Mouse (Mus musculus) heart, postnatal 4 days (tissue): Measurements from ENCODE around the gene Sod1. TPM values are rescaled to one million over a fixed set of nuclear protein-coding genes. Genes with fewer than 3 reads are reported as not detected.
"Not testable (repeated sequence)": the region's sequence is repeated elsewhere in the genome, so short reads cannot be mapped to it uniquely, and the experiment has no call there.

Experiments used
- DNase-seq: peaks from one replicate; pipeline ENCODE4 v3.0.0; 2021
- total RNA-seq, 2 experiments: library from RNA; stranded (reverse); gene quantifications; 2 replicates each; pipeline ENCODE4 v1.2.3; 2021

Gene Sod1
- total RNA-seq, 2 experiments from 2014 or later: 499 to 512 TPM

DNA sequence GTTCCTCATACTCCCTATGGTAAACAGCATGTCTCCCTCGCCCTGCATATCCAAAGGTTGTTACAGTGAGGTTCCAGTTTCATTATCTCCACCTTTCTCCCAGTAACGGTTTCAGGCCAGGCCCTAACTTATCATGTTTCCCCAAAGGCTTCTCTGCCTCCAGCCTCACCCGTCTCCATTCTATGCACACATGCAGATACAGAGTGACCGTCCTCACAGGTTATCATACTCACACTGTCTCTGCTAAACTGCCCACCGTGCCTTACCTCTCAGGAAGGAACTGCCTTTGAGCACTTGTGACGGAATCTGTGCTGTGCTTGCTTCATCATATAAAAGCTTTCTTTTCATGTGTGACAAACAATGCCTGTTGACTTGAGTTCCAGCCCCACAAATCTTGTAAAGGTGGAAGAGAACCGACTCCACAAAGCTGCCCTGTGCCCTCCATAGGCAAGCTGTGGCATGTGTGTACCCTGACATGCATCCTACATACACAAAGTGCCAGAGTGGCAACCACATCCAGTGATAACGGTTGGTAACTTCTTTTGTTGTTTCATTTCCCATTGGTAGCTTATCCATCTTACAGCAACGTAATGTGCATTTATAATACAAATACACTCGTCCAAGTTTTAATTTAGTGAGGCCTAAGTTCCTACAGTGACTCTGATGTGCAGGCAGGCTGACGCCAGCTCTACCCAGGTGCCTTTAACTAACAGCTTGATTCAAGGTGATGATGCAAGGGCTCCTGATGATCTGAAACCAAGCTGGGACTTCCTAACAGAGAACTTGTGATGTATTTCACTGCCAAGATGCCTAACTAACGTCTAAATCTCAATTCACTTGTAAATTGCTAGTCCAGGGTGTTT, 6.8 kb upstream of the Sod1 start:
- DNase-seq: no peak

DNA sequence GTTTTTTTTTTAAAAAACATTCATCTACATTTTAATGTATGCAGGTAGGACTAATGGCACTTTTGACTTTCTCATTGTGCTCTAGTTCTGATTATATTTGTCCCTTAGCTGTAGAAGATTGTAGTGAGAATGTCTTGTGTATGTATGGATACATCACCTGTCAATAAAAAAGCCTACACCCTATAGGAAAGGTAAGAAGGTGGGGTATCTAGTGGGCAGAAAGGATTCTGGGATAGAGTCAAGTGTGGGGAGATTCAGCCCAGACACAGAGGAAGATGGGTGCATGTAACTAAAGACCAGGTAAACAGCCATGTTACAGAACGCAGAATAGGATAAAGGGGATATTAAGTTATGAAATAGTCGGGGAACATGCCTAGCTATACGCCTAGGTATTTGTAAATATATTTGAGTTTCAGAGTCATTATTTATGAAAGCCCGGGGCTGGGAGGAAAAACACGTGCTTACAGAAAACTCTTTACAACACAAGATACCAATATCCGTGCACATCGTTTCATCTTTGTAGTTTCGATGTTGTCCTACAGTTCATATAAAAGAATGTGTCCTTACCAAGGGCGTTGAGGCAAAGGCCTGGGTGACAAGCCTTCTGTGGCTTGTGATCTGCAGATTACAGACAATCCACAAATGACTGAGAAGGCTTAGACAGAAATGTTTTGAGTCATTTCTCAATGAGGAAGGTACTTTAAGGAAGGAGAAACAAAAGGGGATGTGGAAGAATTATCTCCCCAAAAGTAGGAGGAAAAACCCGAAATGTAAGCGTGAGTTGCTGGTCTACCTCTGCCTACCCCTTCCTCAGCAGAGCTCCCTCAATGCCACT, 5.6 kb upstream of the Sod1 start:
- DNase-seq: no peak

DNA sequence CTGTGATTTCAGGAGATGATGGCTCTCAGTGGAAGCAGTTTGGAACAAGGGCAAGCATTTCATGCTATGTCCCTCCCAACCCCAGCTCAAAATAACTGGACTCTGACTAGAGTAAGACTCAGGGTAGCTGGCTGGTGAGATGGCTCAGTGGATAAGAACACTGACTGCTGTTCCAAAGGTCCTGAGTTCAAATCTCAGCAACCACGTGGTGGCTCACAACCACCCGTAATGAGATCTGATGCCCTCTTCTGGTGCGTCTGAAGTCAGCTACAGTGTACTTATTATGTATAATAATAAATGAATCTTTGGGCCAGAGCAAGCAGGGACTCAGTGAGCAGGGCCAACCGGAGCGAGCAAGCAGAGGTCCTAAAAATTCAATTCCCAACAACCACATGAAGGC, 4.7 kb upstream of the Sod1 start:
- DNase-seq: not testable (repeated sequence)

DNA sequence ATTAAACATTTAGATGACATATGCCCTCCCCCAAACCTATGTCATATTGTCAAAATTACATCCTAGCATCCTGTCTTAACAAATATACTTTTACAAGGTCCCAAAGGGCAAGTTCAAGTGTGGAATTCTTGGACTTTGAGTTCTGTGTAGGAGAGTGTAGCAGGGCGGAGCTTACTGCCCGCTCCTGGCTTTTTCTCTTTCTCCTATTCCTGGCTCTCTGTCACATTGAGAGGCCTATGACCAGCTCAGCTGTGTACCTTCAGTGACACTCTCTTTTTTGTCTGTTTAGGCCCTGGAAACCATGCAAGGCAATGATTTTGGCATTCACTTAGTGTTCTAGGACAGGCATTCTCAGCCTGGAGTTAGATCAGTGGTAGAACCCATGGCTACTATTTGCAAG, 4.1 kb upstream of the Sod1 start:
- no peak for DNase-seq

DNA sequence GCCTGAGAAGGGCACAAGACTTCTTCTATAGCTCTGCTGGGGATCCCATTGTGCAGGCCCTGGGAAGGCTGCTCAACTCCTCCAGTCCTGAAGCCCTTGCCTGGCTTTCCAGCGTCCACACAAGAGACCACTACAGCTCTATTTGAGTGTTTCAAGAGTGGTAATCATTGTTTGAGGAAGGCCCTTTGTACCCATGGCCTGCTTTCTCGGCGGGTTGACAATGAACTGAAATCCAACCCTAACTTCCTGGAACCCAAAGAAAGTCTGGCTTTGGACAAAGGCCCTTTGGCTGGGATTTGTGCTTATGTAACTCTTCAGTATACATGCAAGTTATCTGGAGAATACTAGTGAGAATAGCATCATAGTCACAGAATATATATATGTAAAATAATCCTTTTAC, 3.2 kb upstream of the Sod1 start:
- DNase-seq: no peak

DNA sequence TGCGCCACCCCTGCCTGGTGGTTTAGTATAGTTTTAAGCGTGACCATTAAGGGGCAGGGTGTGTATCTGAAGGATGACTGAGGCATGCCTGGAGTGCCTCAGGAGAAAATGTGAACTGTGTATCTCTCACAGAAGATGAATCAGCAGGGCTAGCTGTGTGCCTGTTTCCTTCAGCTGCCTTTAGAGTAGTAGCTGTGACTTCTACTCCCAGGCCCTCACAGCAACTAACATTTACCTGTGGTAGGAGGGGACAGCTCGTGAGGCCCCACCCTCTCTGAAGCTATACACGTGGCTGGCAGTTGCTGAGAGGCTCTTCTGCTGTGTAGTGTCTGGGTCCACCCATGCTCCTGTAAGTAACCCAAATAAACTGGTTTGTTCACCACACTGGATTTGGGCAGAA, 2.6 kb upstream of the Sod1 start:
- DNase-seq: no peak

DNA sequence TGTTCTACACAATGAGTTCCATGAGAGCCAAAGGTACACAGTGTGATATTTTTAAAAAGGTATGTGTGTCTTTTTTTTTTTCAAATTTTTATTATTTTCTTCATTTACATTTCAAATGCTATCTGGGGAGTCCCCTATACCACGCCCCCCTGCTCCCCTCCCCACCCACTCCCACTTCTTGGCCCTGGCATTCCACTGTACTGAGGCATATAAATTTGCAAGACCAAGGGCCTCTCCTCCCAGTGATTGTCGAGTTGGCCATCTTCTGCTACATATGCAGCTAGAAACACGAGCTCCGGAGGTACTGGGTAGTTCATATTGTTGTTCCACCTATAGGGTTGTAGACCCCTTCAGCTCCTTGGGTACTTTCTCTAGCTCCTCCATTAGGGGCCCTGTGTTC, 1.1 kb upstream of the Sod1 start:
- not testable (repeated sequence) for DNase-seq

DNA sequence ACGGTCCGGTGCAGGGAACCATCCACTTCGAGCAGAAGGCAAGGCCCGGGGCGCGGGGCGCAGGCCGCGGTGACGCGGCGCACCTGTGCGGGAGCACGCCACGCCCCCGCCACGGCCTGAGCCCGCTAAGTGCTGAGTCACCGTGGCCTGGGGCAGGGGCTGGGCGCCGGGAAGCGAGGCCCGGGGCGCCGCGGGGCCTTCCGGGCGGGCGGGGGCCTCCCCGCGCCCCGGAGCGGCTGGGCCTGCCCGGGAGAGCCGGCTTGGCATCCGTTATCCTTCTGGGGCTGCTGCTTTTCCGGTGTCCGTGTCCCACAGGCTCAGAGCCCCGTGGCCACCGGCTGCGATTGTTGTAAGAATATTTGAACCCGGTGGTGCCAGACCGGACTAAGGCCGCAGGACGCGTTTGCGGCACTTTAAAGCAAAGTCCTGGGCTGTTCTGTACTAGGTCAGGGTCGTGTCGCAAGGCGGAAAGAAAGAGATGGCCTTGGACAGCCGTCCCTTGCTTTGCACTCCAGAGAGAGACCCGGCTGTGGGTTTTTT, 408 bp downstream of the Sod1 start:
- DNase-seq: no peak

DNA sequence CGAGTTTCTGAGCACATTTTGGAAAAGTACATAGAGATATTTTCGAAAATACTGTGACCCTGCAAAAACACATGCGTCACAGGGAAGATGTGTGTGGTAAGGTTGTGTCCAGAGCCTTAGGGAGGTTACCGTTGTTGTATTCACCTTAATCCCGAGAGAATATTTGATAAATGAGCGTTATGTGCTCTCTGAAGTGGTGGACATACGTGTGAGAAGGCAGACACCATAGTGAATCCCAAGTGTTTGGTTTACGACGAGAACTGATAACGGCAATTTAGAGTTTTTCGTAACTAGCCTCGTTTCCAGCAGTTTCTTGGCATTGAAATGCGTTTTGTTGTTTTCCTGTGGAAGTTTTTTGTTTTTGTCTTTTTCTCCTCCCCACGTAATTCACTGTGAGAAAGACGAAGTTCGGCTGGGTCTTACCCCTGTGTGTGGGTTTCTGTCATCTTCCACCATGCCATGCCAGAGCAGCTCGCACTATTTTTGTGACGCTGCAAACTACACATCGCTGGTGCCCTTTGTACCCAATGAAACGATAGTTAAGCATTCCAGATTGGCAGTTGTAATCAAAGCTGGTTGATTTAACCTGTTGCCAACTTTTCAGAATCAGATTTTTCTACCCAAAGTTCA, 1.0 kb downstream of the Sod1 start:
- no peak for DNase-seq

DNA sequence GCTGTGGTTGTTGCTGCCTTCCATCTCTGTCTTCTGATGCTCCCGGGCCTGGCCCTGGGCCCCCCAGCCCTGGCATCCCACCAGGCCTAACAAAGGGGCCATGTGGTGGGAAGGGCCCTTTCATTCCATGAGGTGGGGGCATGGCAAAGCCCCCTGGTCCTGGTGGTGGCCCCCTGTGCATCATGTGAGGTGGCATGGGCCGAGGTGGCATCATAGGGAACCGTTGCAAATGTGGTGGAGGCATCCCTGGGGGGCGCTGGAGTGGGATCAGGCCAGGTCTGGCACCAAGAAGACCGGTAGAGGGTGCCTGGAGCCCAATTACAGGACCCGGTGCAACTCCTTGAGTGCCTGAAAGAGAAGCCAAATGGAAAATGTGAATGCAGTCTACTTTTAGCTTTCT, 9.3 kb downstream of the Sod1 start:
- no peak for DNase-seq

DNA sequence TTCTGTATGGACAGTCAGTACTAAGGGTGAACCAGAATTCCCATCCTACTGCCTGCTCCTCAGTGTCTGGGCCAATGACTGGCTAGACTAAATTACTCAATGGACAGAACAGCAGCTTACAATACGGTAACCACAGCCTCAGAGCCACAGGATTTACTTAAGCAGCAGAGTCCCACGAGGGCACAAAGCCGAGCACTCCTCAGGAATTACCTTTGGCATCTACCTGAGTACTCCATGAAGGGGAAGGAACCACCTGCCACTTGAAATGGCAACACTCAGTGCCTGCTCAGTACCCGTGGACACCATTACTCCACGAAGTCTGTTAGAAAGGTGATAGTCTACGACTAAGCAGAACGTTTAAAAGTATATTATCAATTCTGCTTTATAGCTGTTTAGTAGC, 10.7 kb downstream of the Sod1 start:
- DNase-seq: no peak

DNA sequence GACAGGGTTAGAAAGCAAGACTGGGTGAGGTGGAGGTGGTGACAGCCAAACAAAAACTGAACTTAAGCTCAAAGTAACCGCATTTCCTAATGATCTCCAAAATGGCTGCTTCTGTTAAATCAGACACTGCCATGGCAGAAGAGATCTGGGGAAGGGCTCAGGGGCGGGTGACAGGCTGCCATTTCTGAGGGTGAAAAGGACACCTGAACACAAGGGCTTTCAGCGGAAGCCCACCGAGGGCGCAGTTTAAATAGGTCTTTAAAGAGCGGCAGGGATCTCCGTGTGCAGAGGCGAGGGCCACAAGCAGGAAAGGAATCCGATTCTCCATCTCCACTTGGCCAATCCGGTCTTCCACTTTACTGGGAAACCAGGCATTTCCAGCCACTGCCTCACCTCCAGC, 13.1 kb downstream of the Sod1 start:
- DNase-seq: no peak

DNA sequence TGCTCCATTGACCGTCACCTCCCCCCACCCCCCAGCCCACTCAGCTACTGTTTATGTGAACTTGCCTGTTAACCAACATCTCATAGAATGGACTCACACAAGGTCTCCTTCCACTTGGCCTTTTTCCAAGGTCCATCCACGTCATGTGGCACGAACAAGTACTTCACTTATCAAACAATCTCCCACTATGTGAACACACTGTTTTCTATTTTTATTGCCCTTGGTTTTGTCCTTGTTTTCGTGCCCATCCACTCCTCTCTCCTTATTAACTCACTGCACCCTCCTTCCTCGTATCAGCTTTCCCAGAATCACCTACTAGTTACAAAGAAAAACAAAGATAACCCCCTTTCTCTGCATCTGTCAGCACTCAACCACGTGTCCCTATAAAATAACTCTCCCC, 14.1 kb downstream of the Sod1 start:
- DNase-seq: no peak

DNA sequence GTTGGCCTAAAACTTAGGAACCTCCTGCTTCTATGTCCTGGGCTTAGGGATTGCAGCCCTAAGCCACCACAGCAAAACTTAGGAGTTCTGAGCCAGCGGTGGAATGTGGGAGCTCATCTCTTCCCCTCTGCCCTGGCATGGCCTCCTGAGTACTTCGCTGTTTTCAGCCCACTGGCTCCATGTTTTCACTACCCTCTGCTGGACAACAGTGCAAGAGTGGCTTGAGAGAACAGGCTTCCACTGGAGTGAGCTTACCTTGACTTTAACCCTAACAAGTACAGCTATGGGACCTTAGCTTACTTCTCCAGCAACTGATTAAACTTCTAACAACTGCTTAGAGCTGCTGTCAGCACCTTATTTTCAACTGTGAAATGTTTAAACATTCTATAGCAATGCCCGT, 14.6 kb downstream of the Sod1 start:
- peak; percentile 21 for DNase-seq

DNA sequence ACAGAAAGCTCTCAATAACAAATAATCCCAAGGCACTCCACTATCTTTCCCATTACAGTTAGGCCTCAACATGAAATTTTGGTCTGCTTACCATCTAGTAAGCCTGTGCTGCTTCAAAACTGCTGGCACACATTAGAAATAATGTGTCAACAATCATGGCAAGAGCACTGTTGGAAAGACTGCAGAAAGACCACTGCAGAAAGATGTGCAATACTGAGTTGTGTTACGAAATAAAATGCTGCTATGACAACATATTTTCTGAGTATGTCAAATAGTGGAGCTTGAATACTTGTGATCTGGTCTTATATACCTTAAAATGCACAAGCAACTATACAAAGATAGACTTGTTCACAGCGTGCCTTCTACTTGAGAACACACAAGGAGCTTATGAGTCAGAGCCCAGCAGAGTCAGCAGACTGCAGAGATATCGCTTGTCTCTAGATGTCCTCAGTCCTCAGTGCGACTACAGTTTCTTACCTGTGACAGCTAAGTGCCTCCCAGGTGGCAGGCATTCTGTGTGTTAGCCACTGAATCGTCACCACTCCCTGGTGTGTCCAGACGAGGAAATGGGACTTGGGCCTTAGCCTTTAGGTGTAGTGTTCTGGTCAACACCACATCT, 18.7 kb downstream of the Sod1 start:
- DNase-seq: no peak

DNA sequence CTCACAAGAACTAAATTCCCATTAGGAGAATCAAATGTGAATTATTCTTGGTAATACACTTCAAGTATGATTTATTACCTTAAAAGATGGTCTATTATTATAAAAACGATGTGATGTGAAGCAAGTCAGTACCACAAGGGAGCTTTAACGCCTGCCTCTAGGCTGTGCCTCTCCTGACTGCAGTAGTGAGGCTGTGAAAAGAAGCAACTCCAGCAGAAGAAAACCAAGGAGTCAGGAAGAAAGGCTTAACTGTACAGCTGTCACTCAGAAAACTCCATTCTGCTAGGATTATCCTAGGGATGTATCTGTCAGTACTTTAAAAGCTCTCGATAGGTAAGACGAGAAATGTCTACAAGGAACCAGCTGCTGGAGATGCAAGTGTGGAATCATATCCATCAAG, 21.3 kb downstream of the Sod1 start:
- DNase-seq: no peak

DNA sequence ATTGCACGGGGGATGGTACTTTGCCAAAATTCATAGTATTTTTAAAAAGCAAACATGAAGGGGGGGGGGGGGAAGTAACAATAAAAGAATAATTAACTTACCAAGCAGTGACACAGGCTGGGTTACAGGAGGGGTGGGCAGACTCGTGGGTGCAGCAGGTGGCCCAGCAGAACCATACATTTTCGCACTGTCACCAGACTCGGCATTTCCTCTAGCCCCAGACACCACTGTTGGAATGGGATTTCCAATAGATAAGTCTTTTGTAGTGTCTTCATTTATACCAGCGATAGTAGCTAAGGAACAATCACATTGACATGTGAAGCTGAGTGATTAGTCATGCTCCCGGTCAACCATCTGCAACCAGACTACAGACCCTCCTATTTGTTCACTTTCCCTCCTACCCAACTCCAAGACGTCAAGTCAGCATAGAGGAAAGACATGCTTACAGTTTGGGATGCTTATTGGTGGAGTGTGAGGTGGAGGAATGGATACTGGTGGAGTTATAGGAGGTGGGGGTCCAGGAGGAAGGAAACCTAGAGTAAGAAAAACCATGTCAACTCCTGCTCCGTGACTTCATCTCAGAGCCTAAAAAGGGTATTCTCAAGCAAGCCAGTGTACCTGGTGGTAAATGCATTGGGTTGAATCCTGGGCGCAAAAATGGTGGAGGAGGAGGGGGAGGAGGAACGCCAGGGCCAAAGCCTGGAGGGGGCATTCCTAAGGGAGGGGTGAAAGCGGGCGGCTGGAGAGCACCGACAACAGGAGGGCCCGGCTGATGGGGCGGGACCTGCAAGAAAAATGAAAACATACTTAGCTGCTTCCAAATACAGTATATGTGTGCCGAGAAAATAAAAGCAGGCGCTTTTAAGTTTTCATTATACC, 22.1 kb downstream of the Sod1 start:
- DNase-seq: no peak

DNA sequence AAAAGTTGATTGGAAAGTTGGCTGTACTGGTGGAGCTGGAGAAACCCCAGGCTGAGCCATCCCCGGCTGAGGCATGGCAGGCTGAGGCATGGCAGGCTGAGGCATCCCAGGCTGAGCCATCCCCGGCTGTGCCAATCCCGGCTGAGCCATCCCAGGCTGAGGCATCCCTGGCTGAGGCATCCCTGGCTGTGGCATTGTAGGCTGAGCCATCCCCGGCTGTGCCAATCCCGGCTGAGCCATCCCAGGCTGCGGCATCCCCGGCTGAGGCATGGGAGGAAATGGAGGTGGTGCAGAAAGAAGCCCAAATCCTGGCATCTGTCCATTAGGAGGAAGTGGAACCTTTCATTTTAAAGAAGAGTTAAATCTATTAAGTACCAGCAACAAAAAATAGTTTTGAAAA, 29.5 kb downstream of the Sod1 start:
- DNase-seq: no peak

DNA sequence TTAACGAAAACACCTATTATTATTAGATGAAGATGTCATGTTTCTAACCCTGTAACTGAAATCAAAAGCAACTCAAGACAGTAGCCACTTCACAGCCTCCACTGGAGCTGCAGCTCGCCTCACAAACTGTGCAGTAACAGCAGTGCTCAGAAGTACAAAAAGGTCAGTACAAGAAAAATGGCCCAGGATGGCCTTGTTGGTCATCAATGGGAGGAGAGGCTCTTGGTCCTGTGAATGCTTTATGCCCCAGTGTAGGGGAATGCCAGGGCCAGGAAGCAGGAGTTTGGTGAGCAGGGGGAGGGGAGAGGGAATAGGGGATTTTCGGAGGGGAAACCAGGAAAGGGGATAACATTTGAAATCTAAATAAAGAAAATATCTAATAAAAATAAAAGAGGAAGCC, 30.7 kb downstream of the Sod1 start:
- DNase-seq: not testable (repeated sequence)

DNA sequence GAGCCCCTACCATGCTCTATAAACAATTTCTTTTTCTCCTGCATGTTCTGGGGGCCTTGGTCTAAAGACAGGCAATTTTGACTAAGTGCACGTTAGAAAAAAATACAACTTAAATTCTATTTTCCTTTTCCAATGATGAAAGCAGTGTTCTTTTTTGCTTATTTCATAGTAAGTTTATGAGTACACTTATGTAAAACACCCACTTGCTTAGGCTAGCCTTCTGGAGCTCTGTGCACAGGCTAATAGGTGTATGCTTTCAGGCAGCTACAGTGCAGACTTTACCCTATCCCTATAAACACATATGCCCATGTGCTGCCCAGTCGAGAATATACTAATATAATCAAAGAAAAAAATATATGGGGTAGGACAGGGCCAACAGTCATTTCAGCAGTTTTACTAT, 32.0 kb downstream of the Sod1 start:
- no peak for DNase-seq

DNA sequence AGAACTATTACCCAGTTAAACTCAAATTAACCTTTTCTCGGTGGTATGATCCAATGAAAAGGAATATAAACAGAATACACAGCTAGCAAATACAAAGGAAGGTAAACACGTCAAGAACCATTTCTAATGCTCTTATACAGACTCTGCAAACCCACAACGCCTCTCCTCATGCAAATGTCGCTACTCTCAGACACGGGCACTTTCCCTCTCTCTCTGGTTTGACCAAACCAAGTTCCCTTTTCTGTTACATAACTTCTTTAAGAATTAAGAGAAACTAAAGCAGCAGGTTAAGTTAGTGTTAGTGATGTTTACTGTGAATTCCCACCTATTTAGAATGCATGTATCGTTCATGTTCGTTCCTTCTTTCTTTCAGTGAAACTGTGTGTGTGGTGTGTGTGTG, 38.4 kb downstream of the Sod1 start:
- no peak for DNase-seq

DNA sequence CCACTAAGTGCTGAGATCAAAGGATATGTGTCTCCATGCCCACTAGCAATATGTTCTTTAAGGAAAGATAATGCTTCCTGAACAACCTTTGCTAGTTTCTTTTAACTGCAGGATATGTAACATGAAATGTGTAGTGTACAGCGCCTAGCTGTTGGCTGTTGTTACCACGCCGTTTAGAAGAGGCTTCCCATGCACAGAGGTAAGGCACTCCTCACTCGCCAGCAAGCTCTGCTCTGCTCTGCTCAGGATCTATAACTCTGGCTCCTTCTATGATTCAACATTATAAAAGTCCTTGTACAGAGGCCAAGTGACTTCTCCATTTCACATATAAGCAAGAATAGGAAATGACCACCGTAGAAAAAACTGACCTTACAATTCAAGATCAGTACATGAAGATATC, 39.1 kb downstream of the Sod1 start:
- no peak for DNase-seq
